In genomic region chr1:13426328-13427067, GRCm38 (mm10) we compare ENCODE assay signal across 8 mouse cellular contexts.
DNase-seq lines count a peak whose midpoint lies in the region; ATAC-seq and TF ChIP-seq lines count a peak whose summit lies in the region.

No protein-coding gene starts in this region.

- H3K9me3 ChIP-seq in hindbrain, embryonic 16.5 days (ENCODE audit: control insufficient read depth, low read length) = no peaks in the 10 kb centered on the region

- peak overlapping the region; percentile 81 for H3K27ac ChIP-seq in gastrocnemius, adult 2 months
- no peak overlapping the region for H3K27ac ChIP-seq in hindbrain, embryonic 16.5 days (ENCODE audit: low read depth, low read length)

- peak overlapping the region; percentile 58 for H3K9ac ChIP-seq in hindbrain, embryonic 16.5 days (ENCODE audit: low read depth, low read length)

- H3K27me3 ChIP-seq in hindbrain, embryonic 16.5 days (replicated peaks; ENCODE audit: control insufficient read depth, insufficient read depth, low read length) = no peaks in the 10 kb centered on the region

- no peak for TF ChIP-seq CTCF in gastrocnemius, adult 2 months (IDR thresholded peaks at IDR 0.05)

- intact Hi-C loops in gastrocnemius, adult 2 months (cut with DNase I) = no loop called here

- peak overlapping the region; percentile 66 for H3K4me2 ChIP-seq in hindbrain, embryonic 16.5 days (ENCODE audit: low read length)

- peak; percentile 63 for DNase-seq in ZHBTc4 (ENCODE audit: low read depth, low spot score)
- DNase-seq in cerebellum, postnatal 25 days = peak; percentile 35 to 62
- DNase-seq in gastrocnemius, adult 2 months = peak; percentile 77
- peak; percentile 6 to 23 for DNase-seq in left cerebral cortex, adult 9 months (ENCODE audit: low spot score in 2 of 2)
- DNase-seq in right cerebral cortex, adult 2 months (ENCODE audit: low spot score in 2 of 2) = peak; percentile 26 to 47
- DNase-seq in urinary bladder, postnatal 36 days (ENCODE audit: low spot score in 2 of 2) = peak; percentile 47 to 66

- peaks cover 7% of the 10 kb centered on the region for H3K4me1 ChIP-seq in hindbrain, embryonic 16.5 days (ENCODE audit: control insufficient read depth, insufficient read depth, low read depth, low read length)

- peak overlapping the region; percentile 72 for H3K4me3 ChIP-seq in gastrocnemius, adult 2 months
- H3K4me3 ChIP-seq in hindbrain, embryonic 16.5 days (ENCODE audit: low read length) = peak overlapping the region; percentile 43

- H3K36me3 ChIP-seq in hindbrain, embryonic 16.5 days (ENCODE audit: control insufficient read depth, insufficient read depth, low read length) = no peaks in the 10 kb centered on the region

- 4% methylated on average over 30 of the region's 30 CpGs for WGBS in hindbrain, embryonic 16.5 days

- peak; percentile 94 for ATAC-seq in hindbrain, embryonic 16.5 days
- ATAC-seq in megakaryocyte, adult 5-6 weeks (ENCODE audit: poor library complexity, severe bottlenecking) = peak; percentile 87

Comparison
In these comparisons a context has a peak if more than half of its experiments do, and no peak if none do; other contexts are left out.
1. DNase-seq: peak in every context shown above with its lines; median percentile 77 in gastrocnemius, adult 2 months; 63 in ZHBTc4; 56 in urinary bladder, postnatal 36 days; 48 in cerebellum, postnatal 25 days; 36 in right cerebral cortex, adult 2 months; 14 in left cerebral cortex, adult 9 months.